Mouse (Mus musculus) layer of hippocampus, adult 18-20 months (tissue): ENCODE results near the gene Fam208a. TPM values are rescaled to one million over a fixed set of nuclear protein-coding genes. Genes with fewer than 3 reads are reported as not detected.

ENCODE experiments used
- DNase-seq, 2 experiments: peaks; one replicate each; pipeline ENCODE4 v3.0.0; 2022; ENCODE audit warnings: low spot score in 2 of 2
- microRNA-seq, 2 experiments: library from miRNA; unstranded; fragments of <30 nt; microRNA quantifications; one replicate each; pipeline ENCODE4 v1.2.0; 2021
- total RNA-seq, 2 experiments: library from RNA; stranded (reverse); gene quantifications; 2 replicates each; pipeline ENCODE4 v1.2.3; 2021

The Fam208a gene
- total RNA-seq, 2 experiments from 2014 or later: 29.4 to 30.6 TPM

- DNase-seq: peak in 1 of 2 experiments; percentile 55
Measured at GRCm38 (mm10) chr14:27413961-27414360, 14.7 kb upstream of the Fam208a start.

DNA sequence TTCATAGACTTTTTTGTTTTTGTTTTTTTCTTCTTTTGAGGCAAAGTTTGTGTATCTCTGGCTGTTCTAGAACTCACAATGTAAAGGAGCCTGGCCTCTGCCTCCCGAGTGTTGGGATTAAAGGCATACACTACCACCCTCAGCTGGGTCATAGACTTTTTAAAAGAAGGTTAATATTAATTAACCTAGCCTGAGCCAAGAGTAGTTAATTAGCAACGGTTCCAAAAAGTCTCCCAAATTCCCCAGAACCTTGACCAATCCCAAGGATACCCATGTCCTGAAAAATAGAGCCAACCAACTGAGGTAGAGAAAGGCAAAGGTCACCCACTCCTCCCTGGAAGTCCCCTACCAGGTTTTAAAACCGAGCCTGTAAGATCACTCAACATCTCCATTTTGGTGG lies 7.8 kb upstream of the Fam208a start:
- no peak for DNase-seq

GRCm38 (mm10) chr14:27422301-27422700 lies 6.3 kb upstream of the Fam208a start:
- no peak for DNase-seq

GRCm38 (mm10) chr14:27428973-27429711 lies 508 bp downstream of the Fam208a start:
- DNase-seq: peak; percentile 77 to 84

DNA sequence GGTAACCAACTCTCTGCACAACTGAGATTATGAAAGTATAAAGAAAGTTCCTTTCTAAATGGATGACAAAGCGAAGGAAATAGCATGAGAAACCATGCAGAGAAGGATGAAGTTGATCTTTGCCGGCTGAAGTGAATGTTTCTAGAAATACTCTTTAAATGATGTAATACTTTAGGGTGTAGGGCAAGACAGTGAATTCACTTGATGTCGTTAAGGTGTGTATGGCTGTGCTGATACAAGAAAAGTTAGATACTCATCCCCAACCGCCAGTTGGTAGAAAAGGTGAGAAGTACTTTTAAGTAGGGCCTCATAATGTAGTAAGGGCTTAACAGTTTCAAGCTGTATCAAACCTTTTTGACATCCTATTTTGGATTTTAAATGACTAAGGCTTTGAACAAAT lies 1.6 kb downstream of the Fam208a start:
- DNase-seq: no peak

DNA sequence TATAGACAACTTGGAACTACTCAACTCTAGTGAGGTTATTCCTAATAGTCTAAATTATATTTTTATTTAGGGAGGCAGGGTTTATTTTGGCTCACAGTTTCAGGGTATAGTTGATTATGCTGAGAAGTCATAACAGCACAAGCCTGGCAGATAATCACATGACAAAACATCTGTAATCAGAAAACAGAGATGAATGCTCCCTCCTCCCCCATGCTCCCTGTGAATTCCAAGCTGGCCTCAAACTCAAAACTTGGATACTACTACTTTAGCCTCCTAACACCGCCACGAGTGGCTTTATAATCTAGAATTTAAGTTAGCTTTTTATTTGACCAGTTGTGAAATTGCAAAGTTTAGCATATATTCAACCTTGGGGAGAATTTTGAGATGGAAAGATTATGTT lies 3.4 kb downstream of the Fam208a start:
- no peak for DNase-seq

- no peak for DNase-seq
Measured at GRCm38 (mm10) chr14:27436116-27436515, 7.5 kb downstream of the Fam208a start.

DNA sequence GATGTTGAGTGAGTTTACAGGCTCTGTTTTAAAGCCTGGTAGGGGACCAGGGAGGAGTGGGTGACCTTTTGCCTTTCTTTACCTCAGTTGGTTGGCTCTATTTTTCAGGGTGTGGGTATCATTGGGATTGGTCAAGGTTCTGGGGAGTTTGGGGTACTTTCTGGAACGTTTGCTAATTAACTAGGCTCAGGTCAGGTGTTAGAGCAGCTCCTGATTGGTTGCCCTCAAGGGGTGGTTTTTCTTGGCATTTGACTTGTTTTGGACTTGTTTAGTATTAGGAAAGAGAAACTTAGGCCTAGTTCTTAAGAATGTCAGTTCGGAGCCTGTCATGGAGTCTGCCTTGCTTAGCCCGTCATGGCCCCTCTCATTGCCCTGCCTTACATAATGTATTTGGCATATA lies 8.2 kb downstream of the Fam208a start:
- no peak for DNase-seq

DNA sequence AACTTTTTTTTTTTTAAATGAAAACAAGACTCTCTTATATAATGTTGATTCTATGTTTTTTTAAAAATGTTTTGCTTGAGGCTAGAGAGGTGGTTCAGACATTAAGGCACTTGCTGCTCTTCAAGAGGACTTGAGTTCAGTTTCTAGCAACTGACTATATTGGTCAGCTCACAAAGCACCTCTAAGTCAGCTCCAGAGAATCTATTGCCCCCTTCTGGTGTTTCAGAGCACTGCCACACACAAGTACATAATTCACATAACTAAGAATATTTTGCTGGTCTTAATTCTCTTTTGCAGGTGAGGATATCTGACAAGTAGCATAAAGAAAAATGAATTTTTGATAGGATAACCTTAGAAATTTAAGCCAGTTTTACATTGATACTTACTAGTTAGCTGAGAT lies 12.3 kb downstream of the Fam208a start:
- no peak for DNase-seq

DNA sequence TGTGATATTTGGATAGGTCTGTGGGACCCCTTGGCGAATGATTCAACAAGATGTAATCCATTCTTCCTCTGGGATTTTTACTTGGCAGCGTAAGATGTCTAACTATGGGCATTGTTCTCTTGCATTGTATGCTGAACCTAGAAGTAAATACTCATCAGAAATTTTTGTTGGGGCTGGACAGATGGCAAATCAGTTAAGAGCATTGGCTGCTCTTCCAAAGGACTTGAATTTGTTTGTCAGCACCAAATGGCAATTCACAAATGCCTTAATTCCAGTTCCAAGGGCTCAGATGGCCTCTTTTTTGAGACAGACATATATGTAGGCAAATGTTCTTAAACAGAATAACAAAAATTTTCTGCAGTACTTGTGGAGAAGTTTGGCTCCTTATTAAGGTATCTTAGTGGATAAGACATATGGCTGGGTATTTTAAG lies 16.2 kb downstream of the Fam208a start:
- peak in 1 of 2 experiments; percentile 60 for DNase-seq

DNA sequence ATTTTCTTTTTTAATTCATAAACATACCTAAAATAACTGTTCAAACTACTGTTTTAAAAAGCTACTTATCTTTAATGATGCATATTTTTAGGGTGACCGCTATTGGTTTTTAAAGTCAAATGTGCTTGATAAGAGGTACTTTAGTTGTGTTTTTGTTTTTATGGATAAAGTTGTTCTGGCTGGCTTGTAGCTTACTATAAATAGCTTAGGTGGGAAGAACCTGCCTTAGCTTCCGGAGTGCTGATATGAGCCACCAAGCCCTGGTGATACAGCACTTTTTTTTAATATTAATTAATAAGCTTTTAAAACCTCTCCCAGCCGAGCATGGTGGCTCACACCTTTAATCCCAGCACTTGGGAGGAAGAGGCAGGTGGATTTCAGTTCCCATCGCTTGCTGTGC lies 18.3 kb downstream of the Fam208a start:
- DNase-seq: no peak

- DNase-seq: no peak
Measured at GRCm38 (mm10) chr14:27491399-27491798, 62.8 kb downstream of the Fam208a start.

DNA sequence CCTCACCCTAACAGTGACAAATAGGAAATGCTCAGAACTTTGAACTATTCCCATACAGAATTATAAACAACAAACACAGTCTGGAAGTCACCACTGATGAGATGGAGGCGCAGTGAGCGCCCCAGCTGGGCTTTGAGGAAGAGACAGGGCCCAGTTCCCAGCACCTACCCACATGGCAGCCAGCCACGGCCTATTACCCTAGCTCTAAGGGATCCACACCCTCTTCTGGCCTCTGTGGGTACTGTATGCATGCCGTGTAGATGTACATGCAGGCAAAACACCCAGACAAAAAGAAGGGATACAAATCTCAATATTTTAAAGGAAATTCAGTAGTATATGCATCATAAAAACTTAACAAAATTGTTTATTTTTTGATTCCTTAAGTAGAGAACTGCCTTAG lies 64.9 kb downstream of the Fam208a start:
- peak in 1 of 2 experiments; percentile 13 for DNase-seq

GRCm38 (mm10) chr14:27501096-27501495 lies 72.5 kb downstream of the Fam208a start:
- DNase-seq: no peak

GRCm38 (mm10) chr14:27507894-27508643 lies 79.4 kb downstream of the Fam208a start, which contains the start of gene Ccdc66:
Gene Ccdc66 (minus strand): TSS chr14:27508460.
- DNase-seq: peak; percentile 98 to 100

DNA sequence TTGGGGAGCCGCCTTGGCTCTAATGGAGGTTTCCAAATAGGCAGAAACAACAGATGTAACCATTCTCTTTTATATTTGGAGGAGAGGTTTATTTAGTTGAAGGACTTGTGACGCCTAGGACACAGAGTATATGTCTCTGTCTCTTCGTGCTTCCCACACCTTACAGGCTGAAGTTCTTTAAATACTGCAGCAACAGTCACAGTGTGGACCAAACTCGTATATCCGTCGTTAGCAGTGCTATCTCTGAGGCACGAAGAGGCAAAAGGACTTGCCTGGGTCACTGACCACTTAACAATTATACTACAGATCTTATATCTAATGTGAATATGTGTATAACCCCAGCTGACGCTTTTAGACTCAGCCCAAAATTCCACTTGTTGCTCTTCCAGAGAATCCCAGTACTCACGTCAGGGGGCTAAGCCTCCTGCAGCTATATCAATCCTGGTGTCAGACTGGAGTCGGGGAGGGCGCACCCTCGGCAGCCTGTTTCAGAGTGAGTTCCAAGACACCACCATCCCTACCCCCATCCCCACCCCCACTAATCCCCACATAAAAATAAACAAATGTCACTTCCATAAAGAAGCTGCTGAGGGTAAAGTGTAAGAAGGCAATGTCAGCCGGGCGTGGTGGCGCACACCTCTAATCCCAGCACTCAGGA lies 80.1 kb downstream of the Fam208a start:
- no peak for DNase-seq

GRCm38 (mm10) chr14:27524541-27524940 lies 95.9 kb downstream of the Fam208a start:
- DNase-seq: no peak

Small RNA genes lying within 50 kb of the gene (microRNA-seq; reads per million reads assigned to microRNA genes)
- 0 reads per million in 2 experiments for gene Gm23633

Other genes with a start within 250 kb of the Fam208a start
- 10 to 100 TPM; 16.9 to 17.4 TPM for gene Ccdc66, start 79.6 kb downstream of the Fam208a start, total RNA-seq
- gene Erc2, start 193.6 kb downstream of the Fam208a start, total RNA-seq: 100 to 1,000 TPM; 198 to 199 TPM